Mouse (Mus musculus) right cerebral cortex, postnatal 25 days (tissue): ENCODE results near the gene Dcp1a.
A peak's percentile ranks its signal among the peaks of the same experiment; 100 is the strongest.
"Not testable (repeated sequence)": the region's sequence is repeated elsewhere in the genome, so short reads cannot be mapped to it uniquely, and the experiment has no call there.

ENCODE experiments used
- DNase-seq: peaks from one replicate; pipeline ENCODE4 v3.0.0; 2022

Dcp1a gene

GRCm38 (mm10) chr14:30523356-30523755 is 44.0 kb downstream of the Dcp1a start:
- DNase-seq = peak; percentile 26

GRCm38 (mm10) chr14:30528392-30528791 is 49.1 kb downstream of the Dcp1a start:
- no peak for DNase-seq

GRCm38 (mm10) chr14:30528961-30529360 is 49.6 kb downstream of the Dcp1a start:
- DNase-seq = no peak

GRCm38 (mm10) chr14:30529454-30529853 is 50.1 kb downstream of the Dcp1a start:
- no peak for DNase-seq

- no peak for DNase-seq
Measured at GRCm38 (mm10) chr14:30530726-30531269, 51.5 kb downstream of the Dcp1a start.

GRCm38 (mm10) chr14:30531431-30531830 is 52.1 kb downstream of the Dcp1a start:
- DNase-seq = no peak

GRCm38 (mm10) chr14:30531896-30532295 is 52.6 kb downstream of the Dcp1a start:
- no peak for DNase-seq

- DNase-seq = no peak
Measured at GRCm38 (mm10) chr14:30533780-30534450, 54.6 kb downstream of the Dcp1a start.

GRCm38 (mm10) chr14:30541541-30541940 is 62.2 kb downstream of the Dcp1a start:
- peak; percentile 25 for DNase-seq

GRCm38 (mm10) chr14:30543331-30543730 is 64.0 kb downstream of the Dcp1a start:
- DNase-seq = not testable (repeated sequence)

- DNase-seq = peak; percentile 58
Measured at GRCm38 (mm10) chr14:30548131-30548720, 68.9 kb downstream of the Dcp1a start, which contains the start of gene Tkt. Gene Tkt, plus strand, starts transcription at chr14:30548359.

GRCm38 (mm10) chr14:30548965-30549776 is 69.8 kb downstream of the Dcp1a start:
- DNase-seq = peak; percentile 89

- DNase-seq = no peak
Measured at GRCm38 (mm10) chr14:30549777-30550149, 70.4 kb downstream of the Dcp1a start.

GRCm38 (mm10) chr14:30550232-30551070 is 71.1 kb downstream of the Dcp1a start:
- no peak for DNase-seq

GRCm38 (mm10) chr14:30551509-30551908 is 72.2 kb downstream of the Dcp1a start:
- DNase-seq = no peak

GRCm38 (mm10) chr14:30551981-30552380 is 72.6 kb downstream of the Dcp1a start:
- no peak for DNase-seq

GRCm38 (mm10) chr14:30553185-30553584 is 73.8 kb downstream of the Dcp1a start:
- DNase-seq = no peak

GRCm38 (mm10) chr14:30556651-30557050 is 77.3 kb downstream of the Dcp1a start:
- no peak for DNase-seq

- DNase-seq = no peak
Measured at GRCm38 (mm10) chr14:30557730-30558129, 78.4 kb downstream of the Dcp1a start.

- DNase-seq = no peak
Measured at GRCm38 (mm10) chr14:30559321-30559850, 80.1 kb downstream of the Dcp1a start.

GRCm38 (mm10) chr14:30560803-30561389 is 81.6 kb downstream of the Dcp1a start:
- no peak for DNase-seq
